Mouse (Mus musculus): ENCODE data around the gene Man1a. TPM values are rescaled to one million over a fixed set of nuclear protein-coding genes. Genes with fewer than 3 reads are reported as not detected.

Gene Man1a
- polyA plus RNA-seq, 1 experiment from 2014 or later: 2.9 TPM

- no peak for ATAC-seq (replicated peaks)
- WGBS: 83% methylated on average over 2 of the region's 2 CpGs
These were observed 73.5 kb downstream of the Man1a start for GRCm38 (mm10) chr10:54002936-54003335.

GRCm38 (mm10) chr10:53997301-53997700 is 79.1 kb downstream of the Man1a start:
- Histone ChIP-seq H3K4me3 (no peak overlapping the region), H3K27me3 (no peaks in the 10 kb centered on the region), H3K9me3 (no peaks in the 10 kb centered on the region), H3K4me1 (no peaks in the 10 kb centered on the region), H3K9ac (replicated peaks) (no peak overlapping the region), H3K4me2 (replicated peaks) (no peak overlapping the region), H3K27ac (replicated peaks) (no peak overlapping the region), H3K36me3 (no peaks in the 10 kb centered on the region)
- ATAC-seq (replicated peaks): no peak
- WGBS: 95% methylated on average over 13 of the region's 13 CpGs

More at GRCm38 (mm10) chr10:54002936-54003335, 73.5 kb downstream of the Man1a start:
- Histone ChIP-seq H3K27ac (replicated peaks) (no peak overlapping the region), H3K36me3 (no peaks in the 10 kb centered on the region), H3K27me3 (no peaks in the 10 kb centered on the region), H3K4me1 (no peaks in the 10 kb centered on the region), H3K9me3 (no peaks in the 10 kb centered on the region), H3K9ac (replicated peaks) (no peak overlapping the region), H3K4me3 (no peak overlapping the region), H3K4me2 (replicated peaks) (no peak overlapping the region)

- H3K27ac ChIP-seq (replicated peaks): peak overlapping the region; percentile 34; the same call in 1 of the 2 replicates
- H3K9ac ChIP-seq (replicated peaks): no peak overlapping the region
- no peaks in the 10 kb centered on the region for H3K4me1 ChIP-seq
- no peaks in the 10 kb centered on the region for H3K36me3 ChIP-seq
- H3K27me3 ChIP-seq: no peaks in the 10 kb centered on the region
- ATAC-seq (replicated peaks): no peak
- H3K4me2 ChIP-seq (replicated peaks): no peak overlapping the region
- H3K4me3 ChIP-seq: no peak overlapping the region
- H3K9me3 ChIP-seq: no peaks in the 10 kb centered on the region
These were observed 80.2 kb downstream of the Man1a start for GRCm38 (mm10) chr10:53996216-53996615.

GRCm38 (mm10) chr10:53994591-53994990 is 81.8 kb downstream of the Man1a start:
- Histone ChIP-seq H3K4me2 (replicated peaks) (no peak overlapping the region), H3K36me3 (no peaks in the 10 kb centered on the region), H3K4me1 (no peaks in the 10 kb centered on the region), H3K9ac (replicated peaks) (no peak overlapping the region), H3K4me3 (no peak overlapping the region), H3K27me3 (no peaks in the 10 kb centered on the region), H3K27ac (replicated peaks) (no peak overlapping the region), H3K9me3 (no peaks in the 10 kb centered on the region)
- 100% methylated on average over 3 of the region's 3 CpGs for WGBS
- no peak for ATAC-seq (replicated peaks)

DNA sequence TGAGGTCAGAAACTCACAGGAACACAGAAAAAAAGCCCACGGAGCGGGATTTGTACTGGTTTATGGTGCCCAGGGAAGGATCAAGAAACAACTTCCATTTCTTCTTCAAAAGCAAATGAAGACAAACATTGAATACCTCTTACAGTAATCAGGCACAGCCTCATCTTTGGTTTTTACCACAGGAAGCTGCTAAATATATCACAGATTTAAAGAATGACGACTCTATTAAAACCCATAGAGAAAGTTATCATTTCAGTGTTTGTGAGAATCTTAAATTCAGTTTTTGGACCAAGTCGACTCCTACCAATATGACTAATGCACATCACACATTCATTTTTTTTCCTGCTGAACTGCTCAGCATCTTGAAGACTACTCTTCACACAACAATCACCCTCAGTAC is 86.0 kb downstream of the Man1a start:
- Histone ChIP-seq H3K27me3 (no peaks in the 10 kb centered on the region), H3K4me2 (replicated peaks) (no peak overlapping the region), H3K9ac (replicated peaks) (no peak overlapping the region), H3K9me3 (no peaks in the 10 kb centered on the region), H3K27ac (replicated peaks) (no peak overlapping the region), H3K36me3 (no peaks in the 10 kb centered on the region), H3K4me3 (no peak overlapping the region), H3K4me1 (no peaks in the 10 kb centered on the region)
- ATAC-seq (replicated peaks): no peak
- 83% methylated on average over 4 of the region's 4 CpGs for WGBS

DNA sequence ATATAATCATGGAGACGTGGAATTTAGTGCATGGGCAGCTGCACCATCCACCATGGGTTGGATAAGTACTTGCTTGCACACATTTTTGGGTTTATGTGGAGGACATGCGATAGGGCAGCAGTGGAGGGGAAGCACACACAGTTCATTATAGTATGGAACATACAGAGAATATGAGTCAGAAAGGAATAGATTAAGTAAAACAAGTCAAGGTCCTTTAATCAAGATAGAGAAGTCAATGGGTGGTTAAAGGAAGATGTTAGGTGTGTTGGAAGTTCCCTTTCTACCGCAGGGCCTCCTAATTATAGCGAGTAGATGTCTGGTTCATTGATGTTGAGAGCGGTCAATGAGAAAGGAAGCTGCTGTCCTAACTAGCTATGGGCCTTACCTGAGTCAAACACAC is 91.5 kb downstream of the Man1a start:
- Histone ChIP-seq H3K27ac (replicated peaks) (no peak overlapping the region), H3K9me3 (no peaks in the 10 kb centered on the region), H3K9ac (replicated peaks) (no peak overlapping the region), H3K4me1 (peaks cover 6% of the 10 kb centered on the region), H3K4me3 (no peak overlapping the region), H3K4me2 (replicated peaks) (no peak overlapping the region), H3K27me3 (no peaks in the 10 kb centered on the region), H3K36me3 (no peaks in the 10 kb centered on the region)
- WGBS: 90% methylated on average over 5 of the region's 5 CpGs
- no peak for ATAC-seq (replicated peaks)

DNA sequence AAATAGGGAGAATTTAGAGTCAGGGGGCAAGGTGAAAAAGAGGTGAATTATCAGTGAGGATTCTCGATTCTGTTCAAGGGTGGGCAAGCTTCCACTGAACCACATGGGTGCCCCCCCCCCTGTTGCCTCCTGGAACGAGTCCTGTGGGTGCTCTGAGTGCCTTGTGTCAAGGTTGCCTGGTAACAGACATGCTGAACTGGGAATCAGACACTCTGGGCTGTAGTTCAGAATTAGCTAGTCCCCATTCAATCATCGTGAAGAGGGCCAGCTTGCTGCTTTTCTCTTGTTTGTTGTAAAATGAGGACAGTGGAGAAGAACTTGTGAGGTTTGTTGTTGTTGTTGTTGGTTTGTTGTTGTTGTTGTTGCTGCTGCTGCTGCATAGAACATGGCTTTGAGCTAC is 92.3 kb downstream of the Man1a start:
- Histone ChIP-seq H3K4me1 (peaks cover 8% of the 10 kb centered on the region), H3K27me3 (no peaks in the 10 kb centered on the region), H3K4me3 (no peak overlapping the region), H3K9ac (replicated peaks) (no peak overlapping the region), H3K9me3 (no peaks in the 10 kb centered on the region), H3K36me3 (no peaks in the 10 kb centered on the region), H3K4me2 (replicated peaks) (no peak overlapping the region), H3K27ac (replicated peaks) (no peak overlapping the region)
- WGBS: 31% methylated on average over 3 of the region's 3 CpGs
- ATAC-seq (replicated peaks): peak; percentile 61; the same call in 1 of the 2 replicates

DNA sequence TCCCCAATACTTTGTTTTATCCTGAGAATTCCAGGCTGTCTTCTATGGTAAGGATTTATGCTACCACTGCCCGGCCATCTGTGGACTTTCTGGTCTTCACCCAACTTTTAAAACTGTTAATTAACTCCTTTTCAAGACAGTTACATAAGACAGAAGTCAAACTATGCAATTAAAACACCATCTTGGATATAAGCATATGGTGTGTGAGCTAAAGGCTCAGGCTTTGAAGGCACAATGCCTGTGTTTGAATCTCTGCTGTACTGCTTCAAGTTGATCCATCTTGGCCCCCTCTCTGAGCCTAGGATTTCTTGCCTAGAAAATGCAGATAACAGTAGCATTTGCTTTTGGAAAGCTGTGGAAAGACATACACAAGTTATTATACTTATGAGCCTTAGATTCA is 97.8 kb downstream of the Man1a start:
- H3K4me3 ChIP-seq: no peak overlapping the region
- peak; percentile 93 for ATAC-seq (replicated peaks)
- WGBS: 46% methylated on average over 1 of the region's 1 CpGs

GRCm38 (mm10) chr10:53974180-53974579 is 102.2 kb downstream of the Man1a start:
- Histone ChIP-seq H3K9me3 (no peaks in the 10 kb centered on the region), H3K9ac (replicated peaks) (no peak overlapping the region), H3K4me2 (replicated peaks) (no peak overlapping the region), H3K4me1 (0 out of 2 replicates have a peak, but pooled peaks cover 2% of the 10 kb centered on the region), H3K4me3 (no peak overlapping the region), H3K36me3 (no peaks in the 10 kb centered on the region), H3K27ac (replicated peaks) (no peak overlapping the region), H3K27me3 (no peaks in the 10 kb centered on the region)
- no peak for ATAC-seq (replicated peaks)

More for the DNA sequence above, 97.8 kb downstream of the Man1a start:
- Histone ChIP-seq H3K4me1 (0 out of 2 replicates have a peak, but pooled peaks cover 4% of the 10 kb centered on the region), H3K27ac (replicated peaks) (no peak overlapping the region; the same call in 1 of the 2 replicates), H3K27me3 (no peaks in the 10 kb centered on the region), H3K9ac (replicated peaks) (no peak overlapping the region), H3K9me3 (no peaks in the 10 kb centered on the region), H3K4me2 (replicated peaks) (no peak overlapping the region), H3K36me3 (no peaks in the 10 kb centered on the region)

DNA sequence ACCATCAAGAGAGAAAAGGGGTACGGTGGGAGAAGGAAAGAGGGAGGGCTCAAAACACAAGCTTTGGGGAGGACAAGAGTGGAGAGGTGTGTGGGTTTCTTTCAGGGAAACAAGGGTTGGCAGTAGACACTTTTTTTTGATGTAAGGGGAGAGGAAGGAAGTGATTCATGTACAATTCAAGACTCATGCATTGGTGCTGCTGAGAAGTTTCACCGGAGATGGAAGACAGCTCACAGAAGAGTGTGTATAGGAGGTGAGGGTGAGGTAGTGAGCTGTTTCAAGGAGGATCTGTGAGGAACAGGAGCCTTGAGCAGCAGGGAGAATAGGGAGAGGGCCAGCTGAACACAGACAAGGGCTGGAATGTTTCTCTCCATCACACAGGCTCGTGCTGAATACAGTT is 116.7 kb downstream of the Man1a start:
- Histone ChIP-seq H3K9me3 (no peaks in the 10 kb centered on the region), H3K4me2 (replicated peaks) (no peak overlapping the region), H3K27me3 (no peaks in the 10 kb centered on the region), H3K4me1 (no peaks in the 10 kb centered on the region), H3K4me3 (no peak overlapping the region), H3K36me3 (no peaks in the 10 kb centered on the region), H3K9ac (replicated peaks) (no peak overlapping the region), H3K27ac (replicated peaks) (no peak overlapping the region)
- 78% methylated on average over 3 of the region's 3 CpGs for WGBS
- no peak for ATAC-seq (replicated peaks)

DNA sequence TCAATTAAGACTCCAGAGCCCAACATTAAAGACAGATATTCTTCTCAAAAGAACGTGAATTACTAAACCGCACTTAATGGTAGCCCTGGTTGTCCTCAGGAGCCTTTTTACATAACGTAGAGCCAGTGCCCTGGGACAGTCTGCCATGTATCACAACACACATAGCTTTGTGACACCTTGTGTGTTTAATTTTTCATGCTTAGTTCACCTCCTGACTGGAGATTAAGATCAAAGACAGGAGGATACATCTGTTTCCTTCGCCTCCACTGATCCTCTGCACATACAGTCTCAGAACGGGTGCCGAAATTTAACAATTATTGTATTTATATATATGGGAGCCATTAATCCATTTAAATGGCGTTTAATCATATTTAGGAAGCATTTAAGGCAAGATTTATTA is 134.8 kb downstream of the Man1a start:
- no peak overlapping the region for H3K4me2 ChIP-seq (replicated peaks)
- ATAC-seq (replicated peaks): no peak

GRCm38 (mm10) chr10:53938199-53938598 is 138.2 kb downstream of the Man1a start:
- Histone ChIP-seq H3K4me1 (no peaks in the 10 kb centered on the region), H3K27me3 (no peaks in the 10 kb centered on the region), H3K27ac (replicated peaks) (no peak overlapping the region), H3K9me3 (no peaks in the 10 kb centered on the region), H3K4me3 (no peak overlapping the region), H3K36me3 (no peaks in the 10 kb centered on the region), H3K9ac (replicated peaks) (no peak overlapping the region), H3K4me2 (replicated peaks) (no peak overlapping the region)
- 81% methylated on average over 3 of the region's 3 CpGs for WGBS
- ATAC-seq (replicated peaks): no peak

More for the DNA sequence above, 134.8 kb downstream of the Man1a start:
- H3K36me3 ChIP-seq: no peaks in the 10 kb centered on the region
- no peak overlapping the region for H3K27ac ChIP-seq (replicated peaks)
- H3K27me3 ChIP-seq: no peaks in the 10 kb centered on the region
- H3K4me3 ChIP-seq: no peak overlapping the region
- no peaks in the 10 kb centered on the region for H3K4me1 ChIP-seq
- WGBS: 91% methylated on average over 7 of the region's 7 CpGs
- no peak overlapping the region for H3K9ac ChIP-seq (replicated peaks)
- H3K9me3 ChIP-seq: no peaks in the 10 kb centered on the region

- no peak for ATAC-seq (replicated peaks)
- no peaks in the 10 kb centered on the region for H3K9me3 ChIP-seq
- H3K4me2 ChIP-seq (replicated peaks): no peak overlapping the region
- no peaks in the 10 kb centered on the region for H3K36me3 ChIP-seq
- H3K27me3 ChIP-seq: no peaks in the 10 kb centered on the region
- H3K9ac ChIP-seq (replicated peaks): no peak overlapping the region
- no peak overlapping the region for H3K27ac ChIP-seq (replicated peaks)
- H3K4me1 ChIP-seq: no peaks in the 10 kb centered on the region
- H3K4me3 ChIP-seq: no peak overlapping the region
- 87% methylated on average over 3 of the region's 3 CpGs for WGBS
These were observed 140.3 kb downstream of the Man1a start for GRCm38 (mm10) chr10:53936078-53936477.

All from forebrain, embryonic 15.5 days (tissue).